Mouse (Mus musculus): ENCODE measurements at regions not wholly inside any gene's neighbourhood (a gene's known extent, or its start where the extent isn't known, plus 50 kb on each side); places are given as distances from the start of the nearest gene placed in this dataset.

- Histone ChIP-seq H3K36me3 (no peaks in the 10 kb centered on the region), H3K27ac (no peak overlapping the region), H3K27me3 (no peaks in the 10 kb centered on the region), H3K4me3 (replicated peaks) (no peak overlapping the region), H3K9ac (no peak overlapping the region), H3K9me3 (replicated peaks) (no peaks in the 10 kb centered on the region), H3K4me1 (replicated peaks) (no peaks in the 10 kb centered on the region), H3K4me2 (no peak overlapping the region)
- ATAC-seq (ENCODE audit: low read depth): no peak
- no peak for DNase-seq
- WGBS (ENCODE audit: insufficient replicate concordance): 50% methylated on average over 1 of the region's 1 CpGs
These were observed 304.3 kb upstream of the Intu start for GRCm38 (mm10) chr3:40226772-40227171.

- no peak overlapping the region for H3K4me3 ChIP-seq (replicated peaks)
- H3K36me3 ChIP-seq: no peaks in the 10 kb centered on the region
- H3K9me3 ChIP-seq (replicated peaks): no peaks in the 10 kb centered on the region
- H3K9ac ChIP-seq: no peak overlapping the region
- no peak overlapping the region for H3K27ac ChIP-seq
- H3K27me3 ChIP-seq: no peaks in the 10 kb centered on the region
- WGBS (ENCODE audit: insufficient replicate concordance): 59% methylated on average over 4 of the region's 4 CpGs
- H3K4me2 ChIP-seq: no peak overlapping the region
- no peak for ATAC-seq (ENCODE audit: low read depth)
- no peak for DNase-seq
- no peaks in the 10 kb centered on the region for H3K4me1 ChIP-seq (replicated peaks)
These were observed 287.5 kb upstream of the Intu start for GRCm38 (mm10) chr3:40243499-40244101.

GRCm38 (mm10) chr3:40254376-40254775 is 276.7 kb upstream of the Intu start:
- no peak overlapping the region for H3K9ac ChIP-seq
- H3K4me3 ChIP-seq (replicated peaks): no peak overlapping the region
- H3K27ac ChIP-seq: no peak overlapping the region
- ATAC-seq (ENCODE audit: low read depth) (no peak), DNase-seq (no peak)
- no peaks in the 10 kb centered on the region for H3K36me3 ChIP-seq
- no peak overlapping the region for H3K4me2 ChIP-seq
- no peaks in the 10 kb centered on the region for H3K4me1 ChIP-seq (replicated peaks)
- H3K9me3 ChIP-seq (replicated peaks): no peaks in the 10 kb centered on the region
- no peaks in the 10 kb centered on the region for H3K27me3 ChIP-seq
- 53% methylated on average over 5 of the region's 5 CpGs for WGBS (ENCODE audit: insufficient replicate concordance)

GRCm38 (mm10) chr3:40262536-40262935 is 268.6 kb upstream of the Intu start:
- no peaks in the 10 kb centered on the region for H3K9me3 ChIP-seq (replicated peaks)
- no peaks in the 10 kb centered on the region for H3K27me3 ChIP-seq
- H3K9ac ChIP-seq: no peak overlapping the region
- H3K27ac ChIP-seq: no peak overlapping the region
- 73% methylated on average over 7 of the region's 7 CpGs for WGBS (ENCODE audit: insufficient replicate concordance)
- no peak overlapping the region for H3K4me2 ChIP-seq
- no peaks in the 10 kb centered on the region for H3K4me1 ChIP-seq (replicated peaks)
- no peak overlapping the region for H3K4me3 ChIP-seq (replicated peaks)
- no peaks in the 10 kb centered on the region for H3K36me3 ChIP-seq
- DNase-seq: no peak
- no peak for ATAC-seq (ENCODE audit: low read depth)

GRCm38 (mm10) chr3:40267514-40267913 is 263.6 kb upstream of the Intu start:
- H3K4me1 ChIP-seq (replicated peaks): no peaks in the 10 kb centered on the region
- no peak overlapping the region for H3K9ac ChIP-seq
- no peaks in the 10 kb centered on the region for H3K36me3 ChIP-seq
- H3K4me2 ChIP-seq: no peak overlapping the region
- 53% methylated on average over 1 of the region's 1 CpGs for WGBS (ENCODE audit: insufficient replicate concordance)
- H3K4me3 ChIP-seq (replicated peaks): no peak overlapping the region
- H3K27me3 ChIP-seq: no peaks in the 10 kb centered on the region
- DNase-seq (no peak), ATAC-seq (ENCODE audit: low read depth) (no peak)
- no peak overlapping the region for H3K27ac ChIP-seq
- no peaks in the 10 kb centered on the region for H3K9me3 ChIP-seq (replicated peaks)

- no peaks in the 10 kb centered on the region for H3K9me3 ChIP-seq (replicated peaks)
- no peaks in the 10 kb centered on the region for H3K4me1 ChIP-seq (replicated peaks)
- 57% methylated on average over 1 of the region's 1 CpGs for WGBS (ENCODE audit: insufficient replicate concordance)
- no peaks in the 10 kb centered on the region for H3K27me3 ChIP-seq
- no peak for DNase-seq
- H3K4me2 ChIP-seq: no peak overlapping the region
- ATAC-seq (ENCODE audit: low read depth): no peak
- H3K9ac ChIP-seq: no peak overlapping the region
- no peak overlapping the region for H3K4me3 ChIP-seq (replicated peaks)
- no peaks in the 10 kb centered on the region for H3K36me3 ChIP-seq
- no peak overlapping the region for H3K27ac ChIP-seq
These were observed 248.2 kb upstream of the Intu start for GRCm38 (mm10) chr3:40282926-40283325.

- Histone ChIP-seq H3K27ac (no peak overlapping the region), H3K4me2 (no peak overlapping the region), H3K4me1 (replicated peaks) (no peaks in the 10 kb centered on the region), H3K9ac (no peak overlapping the region), H3K4me3 (replicated peaks) (no peak overlapping the region), H3K36me3 (no peaks in the 10 kb centered on the region), H3K27me3 (no peaks in the 10 kb centered on the region), H3K9me3 (replicated peaks) (no peaks in the 10 kb centered on the region)
- 61% methylated on average over 7 of the region's 7 CpGs for WGBS (ENCODE audit: insufficient replicate concordance)
- ATAC-seq (ENCODE audit: low read depth) (no peak), DNase-seq (no peak)
These were observed 244.0 kb upstream of the Intu start for GRCm38 (mm10) chr3:40286959-40287710.

- no peak overlapping the region for H3K27ac ChIP-seq
- DNase-seq (no peak), ATAC-seq (ENCODE audit: low read depth) (no peak)
- no peaks in the 10 kb centered on the region for H3K36me3 ChIP-seq
- H3K9ac ChIP-seq: no peak overlapping the region
- H3K4me3 ChIP-seq (replicated peaks): no peak overlapping the region
- H3K4me1 ChIP-seq (replicated peaks): no peaks in the 10 kb centered on the region
- no peak overlapping the region for H3K4me2 ChIP-seq
- no peaks in the 10 kb centered on the region for H3K27me3 ChIP-seq
- H3K9me3 ChIP-seq (replicated peaks): peaks cover 3% of the 10 kb centered on the region; the same call in 1 of the 2 replicates
These were observed 234.0 kb upstream of the Intu start for GRCm38 (mm10) chr3:40297120-40297519.

- Histone ChIP-seq H3K4me2 (no peak overlapping the region), H3K9ac (no peak overlapping the region), H3K4me1 (replicated peaks) (no peaks in the 10 kb centered on the region), H3K27ac (no peak overlapping the region), H3K4me3 (replicated peaks) (no peak overlapping the region), H3K27me3 (no peaks in the 10 kb centered on the region), H3K9me3 (replicated peaks) (no peaks in the 10 kb centered on the region), H3K36me3 (no peaks in the 10 kb centered on the region)
- WGBS (ENCODE audit: insufficient replicate concordance): 70% methylated on average over 5 of the region's 5 CpGs
- ATAC-seq (ENCODE audit: low read depth) (no peak), DNase-seq (no peak)
These were observed 210.8 kb upstream of the Intu start for GRCm38 (mm10) chr3:40320319-40320718.

- no peak for DNase-seq
- no peak for ATAC-seq (ENCODE audit: low read depth)
- no peak overlapping the region for H3K4me2 ChIP-seq
- no peaks in the 10 kb centered on the region for H3K4me1 ChIP-seq (replicated peaks)
- no peaks in the 10 kb centered on the region for H3K27me3 ChIP-seq
- H3K36me3 ChIP-seq: no peaks in the 10 kb centered on the region
- H3K27ac ChIP-seq: no peak overlapping the region
- H3K9me3 ChIP-seq (replicated peaks): no peaks in the 10 kb centered on the region
- no peak overlapping the region for H3K9ac ChIP-seq
- 68% methylated on average over 22 of the region's 22 CpGs for WGBS (ENCODE audit: insufficient replicate concordance)
- no peak overlapping the region for H3K4me3 ChIP-seq (replicated peaks)
These were observed 204.9 kb upstream of the Intu start for GRCm38 (mm10) chr3:40325872-40326803.

GRCm38 (mm10) chr3:40339492-40340030 is 191.5 kb upstream of the Intu start:
- Histone ChIP-seq H3K27ac (no peak overlapping the region), H3K9ac (no peak overlapping the region), H3K4me3 (replicated peaks) (no peak overlapping the region), H3K9me3 (replicated peaks) (no peaks in the 10 kb centered on the region), H3K36me3 (no peaks in the 10 kb centered on the region), H3K27me3 (no peaks in the 10 kb centered on the region), H3K4me2 (no peak overlapping the region), H3K4me1 (replicated peaks) (no peaks in the 10 kb centered on the region)
- ATAC-seq (ENCODE audit: low read depth) (no peak), DNase-seq (no peak)
- WGBS (ENCODE audit: insufficient replicate concordance): 68% methylated on average over 5 of the region's 5 CpGs

Measured in liver, embryonic 13.5 days (tissue).